Mouse (Mus musculus) kidney, adult 18-20 months (tissue): Measurements from ENCODE around the gene Prp2.
"Not testable (repeated sequence)": the region's sequence is repeated elsewhere in the genome, so short reads cannot be mapped to it uniquely, and the experiment has no call there.

Experiments
- DNase-seq: peaks from one replicate; pipeline ENCODE4 v3.0.0; 2021

Gene Prp2

GRCm38 (mm10) chr6:132595613-132596012 is at the start of gene Prp2:
Prp2 (plus strand) TSS chr6:132595913.
- not testable (repeated sequence) for DNase-seq

DNA sequence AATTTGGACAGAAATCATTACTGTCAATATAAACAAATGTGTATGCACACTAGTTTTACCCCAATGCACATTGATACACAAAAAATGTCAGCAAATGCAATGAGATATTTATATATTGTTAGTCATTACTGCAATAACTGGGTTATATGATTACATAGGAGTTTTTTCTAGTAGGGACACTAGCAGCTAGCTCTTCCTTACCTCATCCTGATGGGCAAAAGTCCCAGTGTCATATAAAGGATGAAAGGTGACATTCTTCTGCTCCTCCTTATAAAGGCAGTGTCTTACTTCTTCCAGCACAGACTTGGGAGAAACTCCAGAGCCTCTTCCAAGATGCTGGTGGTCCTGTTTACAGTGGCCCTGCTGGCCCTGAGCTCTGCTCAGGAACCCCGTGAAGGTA is 26.2 kb upstream of the Prp2 start, which contains the start of gene Prh1:
TSS of gene Prh1 (plus strand) at position 301 of the 400 bp plus-strand sequence.
- DNase-seq = not testable (repeated sequence)

DNA sequence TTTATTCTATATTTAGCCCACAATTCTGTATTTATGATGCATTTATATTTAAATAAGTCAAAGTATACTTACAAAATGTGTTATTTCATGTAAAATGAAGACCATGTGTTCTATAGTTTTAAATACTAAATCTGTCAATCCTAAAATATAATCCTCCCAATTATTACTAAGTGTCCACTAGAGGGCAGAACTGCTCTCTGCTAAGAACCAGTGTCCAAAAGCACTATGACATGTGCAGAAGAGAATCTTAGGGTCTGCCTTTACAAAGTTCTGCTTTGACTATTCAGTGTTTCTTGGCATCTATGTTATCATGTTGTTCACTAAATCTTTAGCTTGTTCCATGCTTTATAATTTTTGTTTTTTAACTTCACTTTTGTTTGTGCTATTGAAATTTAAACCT is 53.7 kb downstream of the Prp2 start:
- DNase-seq = no peak
